Mouse (Mus musculus) central nervous system, embryonic 14 days (tissue): ENCODE data around the gene Casq1. TPM values are rescaled to one million over a fixed set of nuclear protein-coding genes. Genes with fewer than 3 reads are reported as not detected.

ENCODE experiments used
- polyA plus RNA-seq: library from polyadenylated mRNA; depleted of rRNA; stranded (reverse); fragments of >200 nt; gene quantifications from 2 replicates; pipeline ENCODE4 v1.2.3, GENCODE M21; 2012; rRNA removed

Gene Casq1
- polyA plus RNA-seq: 4.5 and 6.8 TPM in 2 replicates

GRCm38 (mm10) chr1:172219451-172220406, at the start of gene Casq1:
Gene Casq1 (minus strand): TSS chr1:172219868.

GRCm38 (mm10) chr1:172261477-172262078, 41.9 kb upstream of the Casq1 start, which contains the start of gene Igsf8:
Gene Igsf8 (plus strand): TSS chr1:172261641.

DNA sequence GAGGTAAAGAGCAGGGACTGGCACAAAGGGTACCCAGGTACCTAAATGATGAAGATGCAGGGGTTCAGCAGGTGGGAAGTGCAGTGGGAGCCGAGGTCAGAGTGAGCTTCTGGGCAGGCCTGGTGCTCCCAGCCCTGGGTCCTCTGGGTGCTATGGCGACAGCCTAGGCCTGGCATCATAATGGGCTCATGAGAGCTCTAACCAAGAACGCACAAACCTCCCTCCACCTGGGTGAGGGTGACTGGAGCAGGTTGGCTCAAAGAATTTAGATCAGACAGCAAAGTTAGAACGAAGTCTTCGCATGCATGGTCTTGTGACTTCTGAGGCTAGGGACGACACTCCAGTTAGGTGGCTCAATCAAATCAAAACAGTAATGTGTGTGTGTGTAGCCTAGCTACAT, 38.6 kb upstream of the Casq1 start, which contains the start of gene Atp1a4:
Gene Atp1a4 (minus strand): TSS at position 101 of the 400 bp plus-strand sequence.

GRCm38 (mm10) chr1:172206141-172206917, 13.3 kb downstream of the Casq1 start, which contains the start of gene Pea15a:
Gene Pea15a (minus strand): TSS chr1:172206804.

Other genes starting within 250 kb of the Casq1 start
- 72.0 and 73.5 TPM in 2 replicates for gene Vangl2, start 191.4 kb downstream of the Casq1 start, polyA plus RNA-seq
- 18.0 and 23.1 TPM in 2 replicates for gene Nhlh1, start 162.3 kb downstream of the Casq1 start, polyA plus RNA-seq
- 140 and 160 TPM in 2 replicates for gene Copa, start 137.3 kb downstream of the Casq1 start, polyA plus RNA-seq
- 130 and 138 TPM in 2 replicates for gene Ncstn, start 137.1 kb downstream of the Casq1 start, polyA plus RNA-seq
- 97.5 and 107 TPM in 2 replicates for gene Pex19, start 93.1 kb downstream of the Casq1 start, polyA plus RNA-seq
- 87.9 and 89.8 TPM in 2 replicates for gene Dcaf8, start 71.8 kb downstream of the Casq1 start, polyA plus RNA-seq
- 285 and 347 TPM in 2 replicates for gene Pea15a, start 13.1 kb downstream of the Casq1 start, polyA plus RNA-seq
- gene Atp1a4, start 38.5 kb upstream of the Casq1 start, polyA plus RNA-seq: 0.05 and 0.09 TPM in 2 replicates
- 120 and 170 TPM in 2 replicates for gene Igsf8, start 41.8 kb upstream of the Casq1 start, polyA plus RNA-seq
- 62.6 and 63.5 TPM in 2 replicates for gene Atp1a2, start 78.2 kb upstream of the Casq1 start, polyA plus RNA-seq
- gene Kcnj9, start 109.5 kb upstream of the Casq1 start, polyA plus RNA-seq: 5.3 and 6.3 TPM in 2 replicates
- 3.7 and 4.3 TPM in 2 replicates for gene Kcnj10, start 121.3 kb upstream of the Casq1 start, polyA plus RNA-seq
- gene Pigm, start 156.7 kb upstream of the Casq1 start, polyA plus RNA-seq: 7.9 and 8.1 TPM in 2 replicates